Mouse (Mus musculus): ENCODE measurements around the gene Golga4.

Golga4 gene

GRCm38 (mm10) chr9:118624146-118624545 lies 118.1 kb downstream of the Golga4 start:
- peak; percentile 31; the same call in 1 of the 2 replicates for ATAC-seq (ENCODE audit: low TSS enrichment)

GRCm38 (mm10) chr9:118629763-118630379 lies 123.8 kb downstream of the Golga4 start:
- ATAC-seq (ENCODE audit: low TSS enrichment) = no peak

Measured in frontal cortex, adult (tissue).